Mouse (Mus musculus) liver, adult 2 months (tissue): Measurements from ENCODE around the gene Cldn13. TPM values are rescaled to one million over a fixed set of nuclear protein-coding genes. Genes with fewer than 3 reads are reported as not detected.

ENCODE experiments used
- DNase-seq: peaks from one replicate; pipeline ENCODE4 v3.0.0-alpha.2; 2011; ENCODE audit warnings: low read depth, low spot score; ENCODE audit errors: extremely low read depth
- H3K27ac ChIP-seq: fragments of 200-500 bp; replicated peaks from 2 replicates; pipeline ENCODE4 v1.5.1; 2012; ENCODE audit warnings: low read depth, mild to moderate bottlenecking, control low read depth, inconsistent platforms, low read length; ENCODE audit not compliant: insufficient read depth
- H3K27me3 ChIP-seq: fragments of 200-500 bp; 2 replicates; pipeline ENCODE4 v1.6.1; 2012; ENCODE audit warnings: mild to moderate bottlenecking, moderate library complexity, low read length, inconsistent platforms; ENCODE audit not compliant: control insufficient read depth, insufficient read depth
- H3K36me3 ChIP-seq: fragments of 200-500 bp; 2 replicates; pipeline ENCODE4 v1.6.1; 2012; ENCODE audit warnings: low read length, inconsistent platforms; ENCODE audit not compliant: control insufficient read depth, insufficient read depth
- H3K4me1 ChIP-seq: fragments of 200-500 bp; 2 replicates; pipeline ENCODE4 v1.6.1; 2011; ENCODE audit warnings: low read length; ENCODE audit not compliant: control insufficient read depth, insufficient read depth
- H3K4me3 ChIP-seq: fragments of 200-500 bp; 2 replicates; pipeline ENCODE4 v1.5.1; 2011; ENCODE audit warnings: low read depth, mild to moderate bottlenecking, control low read depth, low read length, moderate library complexity; ENCODE audit not compliant: insufficient read depth
- H3K79me2 ChIP-seq: fragments of 200-500 bp; 2 replicates; pipeline ENCODE4 v1.6.1; 2012; ENCODE audit warnings: inconsistent platforms, mild to moderate bottlenecking, low read length, moderate library complexity; ENCODE audit not compliant: control insufficient read depth, insufficient read depth
- H3K9ac ChIP-seq: fragments of 200-500 bp; 2 replicates; pipeline ENCODE4 v1.6.1; 2012; ENCODE audit warnings: low read depth, mild to moderate bottlenecking, control low read depth, inconsistent platforms, low read length
- CTCF ChIP-seq: fragments of 200-500 bp; IDR thresholded peaks from 2 replicates; pipeline ENCODE4 v1.5.1; 2011; ENCODE audit warnings: low read depth, low read length, control low read depth
- POLR2A ChIP-seq: fragments of 200-500 bp; IDR thresholded peaks from 2 replicates; pipeline ENCODE4 v1.6.1; 2011; ENCODE audit warnings: low read length, control low read depth; ENCODE audit not compliant: insufficient read depth; ENCODE audit errors: extremely low read depth
- WGBS: fragments of 180-500 bp; shearing (Covaris S2); methylation state at CpG from one replicate; pipeline ENCODE4 v1.1.7; 2018; 5-methylcytosine and 5-hydroxymethylcytosine counted together
- polyA plus RNA-seq: library from polyadenylated mRNA; depleted of rRNA; stranded (reverse); fragments of >200 nt; gene quantifications from 2 replicates; pipeline ENCODE4 v1.2.3, GENCODE M21; 2012
- total RNA-seq: library from RNA; depleted of rRNA; stranded (reverse); fragments of >200 nt; gene quantifications from 2 replicates; pipeline ENCODE4 v1.2.3, GENCODE M21; 2014

The Cldn13 gene
- total and polyA plus RNA-seq, 2 experiments: not detected

- H3K36me3 ChIP-seq: no peaks in the 10 kb centered on the region
- H3K9ac ChIP-seq: peak overlapping the region; percentile 96
- DNase-seq: peak; percentile 66
- H3K27ac ChIP-seq: peak overlapping the region; percentile 76; the same call in 1 of the 2 replicates
- 46% methylated on average over 9 of the region's 9 CpGs for WGBS
- peak; percentile 47 for TF ChIP-seq CTCF
- no peak for TF ChIP-seq POLR2A
- H3K27me3 ChIP-seq: no peaks in the 10 kb centered on the region
- H3K79me2 ChIP-seq: no peaks in the 10 kb centered on the region
- no peaks in the 10 kb centered on the region for H3K4me1 ChIP-seq
- peak overlapping the region; percentile 94 for H3K4me3 ChIP-seq
These were observed 17.6 kb upstream of the Cldn13 start for GRCm38 (mm10) chr5:134932903-134933276.

DNA sequence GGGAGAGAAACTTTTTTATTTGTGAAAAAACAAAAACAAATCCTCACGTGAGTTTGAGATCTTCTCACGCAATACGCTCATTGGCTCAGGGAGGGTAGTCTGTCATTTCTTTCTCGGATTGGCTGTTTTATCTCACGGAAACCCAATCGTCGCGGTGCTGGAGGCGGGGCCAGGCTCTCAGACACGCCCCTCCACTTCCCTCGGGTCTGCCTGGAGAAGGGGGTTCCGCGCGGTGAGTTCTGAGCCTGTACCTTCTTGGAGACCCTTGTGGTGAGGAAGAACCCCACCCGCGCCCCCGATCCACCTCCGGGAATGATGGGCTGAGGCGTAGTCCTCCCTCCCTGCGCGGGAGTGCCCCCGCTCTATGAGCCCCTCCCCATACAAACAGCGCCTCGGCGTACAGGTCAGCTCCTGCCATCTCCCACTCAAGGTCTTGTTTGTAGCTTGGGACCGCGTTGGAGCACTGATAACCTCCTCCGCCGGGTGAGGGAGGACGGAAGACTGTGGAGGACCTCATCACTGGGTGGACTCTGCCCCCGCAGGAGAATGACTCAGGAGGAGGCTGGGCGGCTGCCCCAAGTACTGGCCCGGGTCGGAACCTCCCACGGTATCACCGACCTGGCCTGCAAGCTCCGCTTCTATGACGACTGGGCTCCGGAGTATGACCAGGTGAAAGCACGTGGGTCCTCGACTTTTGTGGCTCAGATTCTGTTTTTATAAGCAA lies 17.0 kb upstream of the Cldn13 start, which contains the start of gene Mettl27:
TSS of gene Mettl27 (plus strand) at position 190 of the 724 bp plus-strand sequence.
- TF ChIP-seq CTCF (no peak), POLR2A (peak; percentile 55)
- Histone ChIP-seq H3K9ac (peak within 1 kb of the TSS; percentile 96), H3K27ac (peak within 1 kb of the TSS; percentile 76), H3K4me1 (no peaks in the 10 kb centered on the region), H3K4me3 (peak within 1 kb of the TSS; percentile 94), H3K79me2 (no peaks in the 10 kb centered on the region), H3K36me3 (no peaks in the 10 kb centered on the region), H3K27me3 (no peaks in the 10 kb centered on the region)
- WGBS: under 1% methylated on average over 41 of the region's 41 CpGs
- DNase-seq: peak; percentile 91

- Histone ChIP-seq H3K27ac (no peak overlapping the region), H3K79me2 (no peaks in the 10 kb centered on the region), H3K4me3 (no peak overlapping the region), H3K4me1 (no peaks in the 10 kb centered on the region), H3K9ac (no peak overlapping the region), H3K36me3 (no peaks in the 10 kb centered on the region), H3K27me3 (no peaks in the 10 kb centered on the region)
- 98% methylated on average over 2 of the region's 2 CpGs for WGBS
- TF ChIP-seq POLR2A (no peak), CTCF (no peak)
- no peak for DNase-seq
These were observed 14.7 kb upstream of the Cldn13 start for GRCm38 (mm10) chr5:134929988-134930387.

DNA sequence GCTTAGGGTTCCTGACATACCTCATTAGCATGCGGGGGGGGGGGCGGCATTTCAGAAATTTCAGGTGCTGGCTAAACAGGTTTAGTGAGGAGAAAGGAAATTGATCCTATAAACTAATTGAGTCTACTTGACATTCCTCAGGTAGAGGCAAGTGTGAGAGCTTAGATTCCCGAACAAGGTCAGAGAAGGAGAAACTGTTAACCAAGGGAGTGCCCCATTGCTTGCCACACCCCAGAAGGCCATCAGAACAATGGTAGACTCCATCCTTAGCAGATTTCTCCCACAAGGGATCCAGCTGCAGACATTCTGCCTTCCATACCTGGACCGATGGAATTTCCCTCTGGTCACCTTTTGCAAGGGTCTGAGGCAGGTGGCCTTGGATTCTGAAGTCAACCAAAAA lies 11.4 kb upstream of the Cldn13 start:
- 85% methylated on average over 4 of the region's 4 CpGs for WGBS
- DNase-seq: no peak
- H3K4me1 ChIP-seq: no peaks in the 10 kb centered on the region
- no peak overlapping the region for H3K4me3 ChIP-seq
- no peak overlapping the region for H3K9ac ChIP-seq
- H3K79me2 ChIP-seq: no peaks in the 10 kb centered on the region
- TF ChIP-seq POLR2A: no peak
- no peak for TF ChIP-seq CTCF
- no peak overlapping the region for H3K27ac ChIP-seq
- no peaks in the 10 kb centered on the region for H3K27me3 ChIP-seq
- H3K36me3 ChIP-seq: no peaks in the 10 kb centered on the region

- Histone ChIP-seq H3K36me3 (no peaks in the 10 kb centered on the region), H3K4me1 (no peaks in the 10 kb centered on the region), H3K27ac (no peak overlapping the region), H3K9ac (no peak overlapping the region), H3K4me3 (no peak overlapping the region), H3K27me3 (no peaks in the 10 kb centered on the region), H3K79me2 (no peaks in the 10 kb centered on the region)
- WGBS: 72% methylated on average over 6 of the region's 6 CpGs
- DNase-seq: no peak
- no peak for TF ChIP-seq POLR2A
- TF ChIP-seq CTCF: no peak
These were observed 7.8 kb upstream of the Cldn13 start for GRCm38 (mm10) chr5:134923141-134923540.

- Histone ChIP-seq H3K9ac (no peak overlapping the region), H3K36me3 (no peaks in the 10 kb centered on the region), H3K4me3 (no peak overlapping the region), H3K27me3 (no peaks in the 10 kb centered on the region; the same call in 1 of the 2 replicates), H3K4me1 (no peaks in the 10 kb centered on the region), H3K27ac (no peak overlapping the region), H3K79me2 (no peaks in the 10 kb centered on the region)
- DNase-seq: no peak
- no peak for TF ChIP-seq CTCF
- WGBS: 85% methylated on average over 8 of the region's 8 CpGs
These were observed 5.8 kb upstream of the Cldn13 start for GRCm38 (mm10) chr5:134921106-134921505.
